Mouse (Mus musculus) frontal cortex, postnatal 25 days (tissue): ENCODE measurements around the gene Lpp.

Source experiments
- DNase-seq, 2 experiments: peaks; one replicate each; pipeline ENCODE4 v3.0.0; 2022; ENCODE audit warnings: low spot score in 2 of 2

The Lpp gene

DNA sequence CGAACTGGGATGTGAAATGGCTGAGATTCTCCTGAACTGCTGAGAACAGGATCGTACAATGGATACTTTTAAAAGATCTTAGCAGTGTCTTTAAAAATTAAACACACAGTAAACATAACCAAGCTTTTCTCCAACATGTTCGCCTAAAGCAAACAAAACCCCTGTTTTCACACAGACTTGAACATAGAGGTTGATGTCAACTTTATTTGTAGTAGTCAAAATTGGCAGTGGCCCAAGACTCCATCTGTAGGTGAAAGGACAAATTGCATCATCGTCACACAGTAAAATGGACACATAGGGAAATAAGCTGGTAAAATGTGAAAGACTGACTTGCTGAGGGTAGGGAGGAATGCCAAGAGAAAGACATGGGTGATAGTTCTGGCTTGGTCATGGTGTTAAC, 480.9 kb downstream of the Lpp start:
- no peak for DNase-seq

DNA sequence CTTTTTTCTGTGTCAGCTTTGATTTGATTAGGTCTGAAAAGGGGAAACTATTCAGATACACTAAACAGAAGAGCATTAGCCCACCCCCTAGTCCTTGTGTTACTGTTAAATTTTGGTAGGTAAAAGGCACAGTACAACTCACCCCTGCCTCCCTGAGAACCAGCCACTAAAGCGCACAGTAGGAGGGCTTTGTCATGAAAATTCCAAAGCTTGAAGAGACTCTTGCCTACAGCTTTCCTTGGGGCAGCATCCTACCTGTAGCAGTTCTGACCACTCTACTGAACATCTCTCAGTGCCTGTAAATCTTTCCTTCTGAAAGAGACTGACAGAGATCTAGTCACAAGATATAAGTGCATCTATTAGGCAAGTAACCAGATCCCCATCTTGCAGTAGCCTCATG, 482.4 kb downstream of the Lpp start:
- no peak for DNase-seq

DNA sequence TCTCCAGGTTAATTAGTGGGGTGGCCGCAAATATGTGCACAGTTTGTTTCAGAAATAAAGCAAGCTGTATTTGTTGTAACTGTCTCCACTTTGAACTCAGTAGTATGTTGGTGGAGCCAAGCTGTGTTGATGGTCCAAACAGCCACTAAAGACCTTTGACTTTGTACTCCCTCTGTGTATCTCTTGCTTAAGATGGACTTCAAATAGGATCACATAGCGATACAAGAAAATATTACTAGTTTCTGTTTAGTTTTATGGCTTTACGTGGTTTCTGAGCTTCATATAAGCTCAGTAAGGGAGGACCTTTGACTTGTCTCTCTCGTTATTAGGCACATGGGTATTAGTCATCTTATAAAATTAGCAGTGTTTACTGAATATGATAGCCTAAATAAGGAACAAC, 485.7 kb downstream of the Lpp start:
- no peak for DNase-seq

DNA sequence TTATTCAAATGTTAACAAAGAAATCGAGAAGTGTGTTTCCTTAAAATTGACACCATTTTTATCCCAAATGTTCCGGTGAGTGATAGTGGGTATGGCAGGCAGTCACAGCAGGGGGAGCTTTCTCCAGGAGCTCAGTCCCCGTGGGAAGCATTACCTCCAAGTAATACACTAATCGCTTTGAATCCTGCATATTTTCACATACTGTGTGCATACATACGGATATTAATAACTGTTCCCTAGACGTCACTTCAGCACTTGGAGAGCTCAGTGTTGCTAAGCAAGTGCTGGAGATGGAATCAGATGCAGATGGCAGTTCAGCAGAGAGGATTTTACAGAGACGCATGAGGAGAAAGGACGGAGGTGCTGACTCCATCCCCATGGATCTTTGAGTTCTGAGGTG, 487.4 kb downstream of the Lpp start:
- DNase-seq: no peak

DNA sequence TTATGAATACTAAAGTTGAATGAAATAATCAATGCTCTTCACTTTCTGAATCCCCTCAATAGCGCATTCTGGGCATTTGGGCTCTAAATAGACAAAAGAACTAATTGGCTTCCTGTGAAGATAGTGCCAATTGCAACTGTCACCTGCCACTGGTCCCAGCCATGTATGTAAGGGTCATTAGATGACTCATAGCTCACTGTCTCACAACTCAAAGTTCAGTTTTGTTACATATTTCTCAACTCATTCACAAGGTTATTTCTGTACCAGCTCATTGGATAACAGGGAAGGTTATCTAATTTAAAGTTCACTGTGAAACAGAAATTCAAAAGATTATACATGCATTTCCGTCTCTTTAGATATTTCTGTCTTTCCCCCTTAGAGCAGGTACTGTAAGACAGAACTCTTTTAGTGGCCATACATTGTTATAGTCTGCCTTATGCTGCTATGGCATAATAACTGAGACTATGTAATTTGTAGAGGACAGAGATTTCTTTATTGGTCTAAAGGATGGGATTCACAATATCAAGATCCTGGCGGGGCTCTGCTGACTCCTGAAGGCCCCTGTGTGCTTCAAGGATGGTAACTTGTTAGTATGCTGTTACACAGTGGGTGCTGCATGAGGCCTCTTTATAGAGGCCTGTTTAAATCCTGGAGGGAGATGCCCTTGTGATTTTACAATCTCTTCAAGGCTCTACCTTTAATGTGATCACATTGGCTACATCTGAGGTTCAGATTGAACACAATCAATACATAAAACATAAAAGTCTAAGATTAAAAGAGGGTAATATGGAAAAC, 488.9 kb downstream of the Lpp start:
- DNase-seq: no peak

DNA sequence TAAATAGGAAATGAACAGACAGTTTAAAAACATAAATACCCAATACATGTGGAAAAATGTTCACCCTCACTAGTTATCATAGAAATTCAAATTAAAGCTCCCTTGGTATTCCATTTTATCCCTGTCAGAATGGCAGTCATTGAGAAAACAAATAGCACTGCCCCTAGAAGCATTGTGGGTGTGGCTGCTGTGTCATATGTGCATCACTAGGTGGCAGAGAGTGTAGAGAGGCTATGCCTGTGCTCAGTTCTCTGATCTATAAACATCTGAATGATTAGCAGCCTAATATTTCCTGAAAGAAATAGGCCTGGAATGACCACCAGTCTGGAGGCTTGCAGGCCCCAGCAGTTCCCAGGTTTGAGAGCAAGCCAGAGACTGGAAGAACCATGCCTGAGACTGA, 490.7 kb downstream of the Lpp start:
- no peak for DNase-seq

DNA sequence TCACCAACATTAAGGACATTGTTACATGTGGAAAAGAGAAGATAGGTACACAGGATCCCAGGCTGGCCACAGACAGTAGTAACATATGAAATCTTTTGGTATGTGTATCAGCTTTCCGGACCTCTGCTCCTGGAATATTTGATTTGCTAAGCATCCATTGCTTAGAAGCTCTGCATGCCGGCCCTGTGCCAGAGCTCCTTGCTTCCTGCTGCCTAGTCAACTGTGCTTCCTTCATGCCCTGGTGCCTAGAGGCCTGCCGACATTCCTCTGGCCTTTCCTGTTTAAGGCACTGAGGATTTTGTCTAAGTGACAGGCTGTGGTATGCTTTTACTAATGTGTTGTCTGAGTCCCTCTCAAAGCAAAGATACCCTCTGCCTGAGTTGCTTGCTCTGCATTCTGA, 493.0 kb downstream of the Lpp start:
- DNase-seq: no peak

DNA sequence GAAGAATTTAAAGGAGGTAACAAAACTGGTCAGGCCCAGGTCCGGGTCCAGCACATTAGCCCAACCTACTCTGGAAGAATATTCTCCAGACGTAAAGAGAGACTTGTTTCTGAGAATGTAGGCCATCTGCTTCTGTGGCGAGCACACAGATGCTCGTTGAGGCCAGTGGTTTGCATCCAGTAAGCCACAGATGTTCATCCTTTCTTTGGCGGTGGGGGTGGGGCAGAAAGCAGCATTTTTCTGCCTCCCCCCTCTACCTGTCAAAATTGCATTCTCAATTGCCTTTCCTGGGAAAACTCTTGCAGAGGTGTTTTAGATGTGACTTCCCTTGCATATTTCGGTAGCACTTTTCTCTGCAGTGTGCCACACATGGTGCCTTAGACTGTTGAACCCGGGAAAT, 493.6 kb downstream of the Lpp start:
- DNase-seq: no peak

DNA sequence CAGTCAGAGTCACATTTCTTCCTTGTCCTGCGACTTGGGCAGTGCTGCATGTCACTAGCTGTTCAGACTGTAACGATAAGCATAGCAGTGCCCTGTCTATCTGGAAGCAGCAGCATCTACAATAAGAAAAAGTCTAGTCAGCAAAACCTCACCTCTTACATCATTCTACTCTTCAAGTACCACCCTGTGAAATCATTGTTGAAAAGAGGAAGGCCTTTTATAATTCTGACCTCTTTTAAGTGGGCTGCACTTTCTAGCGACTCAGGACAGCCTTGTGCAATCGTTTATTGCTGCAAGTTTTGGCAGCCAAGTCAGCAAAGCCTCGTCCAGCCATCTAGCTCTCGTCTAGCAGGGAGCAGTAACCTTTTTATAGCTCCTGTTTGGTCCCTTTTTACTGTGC, 498.1 kb downstream of the Lpp start:
- DNase-seq: no peak

DNA sequence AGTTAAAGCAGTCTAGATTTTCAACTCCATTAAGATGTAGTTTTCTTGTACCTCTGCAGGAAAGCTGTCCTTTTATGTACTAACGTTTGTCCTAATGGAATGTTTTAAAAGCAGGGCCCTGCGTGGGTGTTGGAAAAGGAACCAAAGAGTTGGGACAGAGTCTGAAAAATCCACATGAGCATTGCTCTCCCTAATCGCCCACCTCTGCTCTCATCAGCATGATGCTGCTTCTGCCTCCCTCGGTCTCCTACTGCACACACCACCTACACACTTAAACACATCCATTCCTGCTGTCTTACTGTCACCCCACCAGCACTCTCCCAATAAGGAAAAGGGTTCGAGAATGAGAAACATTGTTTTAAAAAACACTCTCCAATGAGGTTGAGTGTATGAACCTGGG, 501.9 kb downstream of the Lpp start:
- no peak for DNase-seq

DNA sequence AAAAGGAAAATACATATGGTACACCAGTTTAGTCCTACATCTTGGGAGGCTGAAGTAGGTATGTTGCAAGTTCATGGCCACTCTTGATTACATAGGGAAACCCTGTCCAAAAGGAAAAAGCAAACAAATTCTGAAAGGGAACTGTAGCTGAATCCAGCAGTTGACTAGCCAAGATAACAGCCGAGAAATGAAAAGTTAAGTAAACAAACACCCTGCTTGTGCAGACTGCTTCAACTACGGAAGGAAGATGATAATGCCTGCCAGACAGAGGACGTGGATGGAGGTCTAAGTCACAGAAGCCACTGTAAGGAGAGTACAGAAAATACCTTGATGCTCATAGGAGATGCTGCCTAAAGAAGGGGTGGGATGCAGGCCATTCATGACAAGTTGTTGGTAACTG, 504.3 kb downstream of the Lpp start:
- no peak for DNase-seq

DNA sequence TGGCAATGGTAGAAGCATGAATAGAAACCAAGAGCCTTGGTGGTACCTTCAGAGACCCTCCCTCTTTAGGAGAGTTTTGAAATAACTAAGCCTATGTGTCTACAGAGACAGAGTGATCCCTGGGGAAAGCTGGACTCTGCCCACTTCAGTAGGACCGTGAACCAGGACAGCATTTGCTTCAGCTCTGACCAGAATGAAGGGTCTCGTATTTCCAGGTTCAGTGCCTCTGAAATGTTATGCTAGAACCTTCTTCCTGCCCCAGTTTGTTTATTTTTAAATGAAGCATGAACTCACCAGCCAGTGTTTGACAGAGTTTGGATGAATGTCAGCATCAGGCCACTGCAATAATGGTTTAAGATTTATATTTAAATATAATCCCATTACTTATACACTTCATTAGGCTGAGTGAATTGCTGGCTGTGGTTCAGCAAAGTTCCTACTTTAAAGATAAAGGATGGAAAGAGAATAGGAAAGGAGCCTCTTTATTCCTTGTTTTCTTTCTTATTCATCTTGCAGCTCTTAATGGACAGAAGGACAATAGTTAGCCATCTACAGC, 507.0 kb downstream of the Lpp start:
- no peak for DNase-seq

DNA sequence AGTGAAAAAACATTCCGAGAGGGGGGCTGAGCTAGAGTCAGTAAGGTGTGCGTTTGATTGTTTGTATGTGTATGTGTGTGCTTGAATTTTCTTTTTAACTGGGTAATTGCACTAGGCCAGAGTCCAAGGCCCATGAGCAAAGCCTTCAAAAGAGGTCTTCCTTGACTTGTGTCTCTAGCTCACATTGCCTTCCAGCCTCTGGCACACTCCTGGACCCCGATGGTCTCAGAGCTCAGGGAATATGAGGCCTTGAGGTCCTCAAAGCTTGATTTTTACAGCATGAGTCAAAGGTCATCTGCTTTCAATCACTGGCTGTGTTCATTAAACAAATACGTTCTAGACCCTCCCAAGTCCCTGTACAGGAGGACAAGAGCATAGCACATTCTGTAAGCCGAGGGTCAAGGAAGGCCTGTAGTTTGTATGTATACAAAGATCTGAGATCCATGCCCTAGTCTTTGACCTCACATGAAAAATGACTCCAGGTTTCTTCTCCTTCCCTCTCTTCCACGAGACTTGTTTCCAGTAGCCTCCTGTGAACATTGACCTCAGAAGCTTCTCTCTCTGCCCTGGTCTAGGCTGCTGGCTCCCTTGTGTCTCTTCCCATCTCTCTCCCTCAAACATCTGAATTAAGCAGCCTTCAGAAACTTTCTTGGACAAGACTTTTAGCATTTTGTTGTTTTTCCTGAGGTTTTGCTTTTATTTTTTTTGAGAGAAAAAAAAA, 508.0 kb downstream of the Lpp start:
- no peak for DNase-seq

DNA sequence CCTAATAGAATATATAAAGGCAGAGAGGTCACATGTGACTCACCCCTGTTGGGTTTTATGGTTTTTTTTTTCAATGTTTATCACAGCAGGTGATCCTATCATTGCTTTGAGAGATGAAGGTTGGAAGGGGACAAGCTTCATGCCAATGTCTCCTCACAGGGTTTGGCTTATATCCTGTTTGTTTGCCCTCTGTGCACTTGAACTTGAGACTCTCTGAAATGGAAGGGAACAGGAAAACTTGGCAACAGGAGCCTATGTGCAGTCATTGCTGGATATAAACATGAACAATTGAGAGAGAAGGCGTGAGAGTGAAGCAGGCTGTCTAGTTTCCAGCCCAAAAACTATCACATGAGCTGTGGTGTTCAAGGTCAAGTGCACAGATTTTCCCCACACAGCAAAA, 508.8 kb downstream of the Lpp start:
- no peak for DNase-seq

DNA sequence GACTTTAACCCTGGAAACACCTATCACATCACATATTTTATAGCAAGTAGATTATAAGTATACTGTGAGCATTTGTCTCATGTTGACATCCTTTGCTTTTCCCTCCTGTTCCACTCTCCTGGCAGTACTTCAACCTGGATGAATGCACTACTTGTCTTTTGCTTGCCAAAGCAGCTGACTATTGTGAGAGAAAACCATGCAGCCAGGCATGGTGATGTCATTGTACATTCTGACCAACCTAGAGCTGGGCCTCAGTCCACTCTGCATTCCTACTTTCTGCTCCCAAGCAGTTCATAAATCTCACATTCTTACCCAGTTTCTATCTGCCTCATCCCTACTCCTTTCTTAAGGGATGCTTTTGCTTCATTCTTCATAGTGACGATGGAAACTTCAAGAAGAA, 515.6 kb downstream of the Lpp start:
- no peak for DNase-seq

DNA sequence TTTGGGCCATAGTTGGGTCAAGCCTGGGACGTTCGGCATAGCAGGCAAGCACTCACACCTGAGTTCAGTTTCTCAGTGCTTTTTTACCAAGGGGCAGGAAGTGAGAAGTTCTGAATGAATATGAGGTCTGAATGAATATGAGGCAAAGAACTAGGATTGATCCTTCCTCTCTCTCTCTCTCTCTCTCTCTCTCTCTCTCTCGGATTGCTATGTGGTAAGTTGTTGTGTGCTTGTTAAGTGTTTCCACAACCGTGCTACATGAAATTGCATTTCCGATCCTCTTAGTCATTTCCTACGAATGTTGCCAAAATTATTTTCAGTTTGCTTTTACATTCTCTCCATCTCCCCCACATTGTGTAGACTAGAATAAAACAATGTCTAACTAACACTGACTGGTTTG, 517.0 kb downstream of the Lpp start:
- no peak for DNase-seq

DNA sequence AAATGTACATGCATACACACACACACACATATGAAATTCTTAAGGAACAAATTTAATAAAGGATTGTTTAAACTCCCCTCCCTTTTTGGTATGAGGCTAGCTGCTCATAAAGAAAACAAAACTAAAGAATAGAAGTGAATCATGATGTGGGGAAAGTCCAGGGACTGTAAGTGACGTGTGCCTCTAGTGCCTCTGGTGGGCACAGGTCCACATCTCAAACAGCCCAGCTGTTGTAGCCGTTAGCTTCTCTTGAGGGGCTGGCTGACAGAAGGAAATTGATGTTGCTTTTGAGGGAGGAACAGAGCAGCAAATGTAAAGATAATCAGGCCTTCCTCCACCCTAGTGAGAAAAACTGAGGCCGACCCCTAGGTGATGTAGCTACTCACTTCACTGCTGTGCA, 517.5 kb downstream of the Lpp start:
- DNase-seq: no peak

DNA sequence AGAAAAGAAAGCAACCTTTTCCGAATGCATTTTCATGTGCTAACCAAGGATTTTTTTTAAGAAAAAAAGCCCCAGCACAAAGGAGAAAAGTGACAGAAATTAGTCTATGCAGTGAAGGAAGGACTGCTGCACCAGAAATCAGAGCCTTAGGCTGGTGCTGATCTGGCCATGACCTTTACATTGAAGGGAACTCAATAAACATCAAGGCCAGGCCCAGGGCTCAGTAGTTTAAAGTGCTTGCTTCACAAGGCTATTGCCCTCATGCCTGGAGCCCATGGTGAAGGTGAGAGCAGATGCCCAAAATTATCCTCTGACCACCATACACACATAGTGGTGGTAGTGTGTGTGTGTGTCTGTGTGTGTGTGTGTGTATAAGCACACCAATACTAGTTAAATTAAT, 519.1 kb downstream of the Lpp start:
- DNase-seq: no peak

DNA sequence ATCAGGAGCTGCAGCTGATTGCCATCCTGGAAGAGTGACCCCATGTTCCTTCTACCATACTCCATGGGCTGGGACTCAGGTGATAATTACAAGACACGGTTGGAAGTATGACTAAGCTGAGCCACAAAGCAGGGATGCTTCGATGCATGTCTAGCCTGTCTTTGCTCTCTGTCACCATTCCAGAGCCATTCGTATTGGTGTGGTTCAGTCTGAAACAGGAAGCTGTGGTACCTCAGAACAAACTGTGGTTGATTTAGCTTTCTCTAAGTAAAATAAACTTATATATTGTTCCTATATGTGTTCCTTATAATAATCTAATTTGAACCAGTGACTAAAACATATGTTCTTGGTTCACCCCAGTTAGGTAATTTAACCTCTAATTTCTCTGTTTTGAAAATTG, 519.7 kb downstream of the Lpp start:
- DNase-seq: no peak

DNA sequence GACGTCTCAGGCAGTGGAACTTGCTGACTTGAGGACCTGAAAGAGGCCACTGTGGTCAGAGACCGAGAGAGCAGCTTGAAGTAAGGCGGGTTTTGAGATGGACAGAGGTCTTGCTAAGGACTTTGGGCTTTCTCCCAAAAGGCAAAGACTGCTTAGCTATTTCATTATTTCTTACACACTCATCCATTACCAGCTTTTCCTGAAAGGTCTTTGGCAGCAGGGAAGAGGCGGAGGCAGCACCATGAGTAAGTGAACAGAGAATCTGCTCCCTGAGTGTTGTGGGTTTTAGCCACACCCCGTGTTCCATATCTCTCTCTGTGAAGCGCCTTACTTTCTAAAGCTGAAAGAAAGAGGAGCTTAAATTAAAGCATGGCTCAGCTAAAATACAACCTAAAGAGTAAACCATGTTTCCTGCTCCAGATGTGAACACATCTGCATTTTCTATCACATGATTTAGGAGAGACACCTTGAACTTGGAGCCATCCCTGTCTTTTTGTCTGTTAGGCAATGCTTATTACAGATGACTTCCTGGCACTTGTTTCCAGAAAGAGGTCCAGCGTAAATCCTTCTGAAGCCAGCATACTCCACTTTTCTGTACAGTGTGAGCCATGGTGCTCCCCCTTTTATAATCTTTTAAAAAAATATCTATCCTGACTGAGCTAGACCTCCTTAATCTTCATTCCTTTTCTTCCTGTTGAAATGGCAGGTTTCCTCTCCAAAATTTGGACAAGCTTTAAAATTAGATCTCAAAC, 520.5 kb downstream of the Lpp start:
- DNase-seq: no peak

DNA sequence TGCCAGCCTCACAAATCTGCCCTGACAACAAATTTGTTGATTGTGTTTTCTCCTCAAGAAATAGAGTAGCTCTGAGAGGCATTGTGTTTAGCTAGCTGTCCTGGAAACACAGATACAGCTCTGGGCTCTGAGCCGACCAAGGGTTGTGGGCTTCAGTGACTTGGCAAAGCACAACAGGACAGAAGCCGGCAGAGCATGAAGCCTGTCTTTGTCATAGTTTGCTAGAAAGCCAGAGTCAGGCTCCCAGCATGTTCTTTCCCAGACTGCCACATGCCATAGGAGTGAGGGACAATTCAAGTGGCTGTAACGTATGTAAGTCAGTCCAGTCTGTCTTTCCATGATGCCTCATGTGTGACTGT, 521.1 kb downstream of the Lpp start:
- no peak for DNase-seq

DNA sequence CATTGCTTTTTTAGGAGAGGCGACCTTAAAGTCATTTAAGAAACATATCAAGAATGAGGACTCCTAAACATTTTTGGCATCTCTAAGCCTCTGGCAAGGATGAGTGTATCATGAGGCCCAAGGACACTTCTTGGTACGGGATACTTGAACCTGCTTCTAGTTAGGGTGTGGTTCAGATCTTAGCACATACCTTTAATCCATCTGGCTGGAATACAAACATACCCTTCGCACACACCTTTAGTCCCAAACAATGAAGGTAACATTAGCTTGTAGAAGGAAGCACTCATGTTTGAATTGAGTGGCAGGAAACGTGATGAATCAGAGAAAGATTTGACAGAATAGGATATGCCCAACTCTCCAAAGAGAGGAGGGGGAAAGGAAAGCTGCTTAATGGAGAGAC, 522.2 kb downstream of the Lpp start:
- no peak for DNase-seq
